Mouse (Mus musculus): ENCODE measurements around the gene Tmem120b.
"Not testable (repeated sequence)": the region's sequence is repeated elsewhere in the genome, so short reads cannot be mapped to it uniquely, and the experiment has no call there.

Gene Tmem120b

GRCm38 (mm10) chr5:123057366-123058250 lies 10.6 kb upstream of the Tmem120b start:
- DNase-seq = peak; percentile 99 to 100

- peak; percentile 37 to 52 for DNase-seq
Measured at GRCm38 (mm10) chr5:123058251-123059102, 9.7 kb upstream of the Tmem120b start.

- peak; percentile 60 to 62 for DNase-seq
Measured at GRCm38 (mm10) chr5:123059757-123060520, 8.3 kb upstream of the Tmem120b start.

GRCm38 (mm10) chr5:123060706-123061401 lies 7.4 kb upstream of the Tmem120b start:
- DNase-seq = no peak

GRCm38 (mm10) chr5:123061402-123061749 lies 6.8 kb upstream of the Tmem120b start:
- DNase-seq = not testable (repeated sequence)

- DNase-seq = no peak
Measured at GRCm38 (mm10) chr5:123063141-123063540, 5.1 kb upstream of the Tmem120b start.

GRCm38 (mm10) chr5:123064207-123064606 lies 4.0 kb upstream of the Tmem120b start:
- DNase-seq = peak; percentile 42 to 43

GRCm38 (mm10) chr5:123067395-123067995 lies 720 bp upstream of the Tmem120b start:
- DNase-seq = peak in 1 of 2 experiments; percentile 28

- DNase-seq = no peak
Measured at GRCm38 (mm10) chr5:123068714-123069113, 499 bp downstream of the Tmem120b start.

- peak; percentile 95 to 97 for DNase-seq
Measured at GRCm38 (mm10) chr5:123075576-123076418, 7.6 kb downstream of the Tmem120b start.

GRCm38 (mm10) chr5:123076419-123077281 lies 8.4 kb downstream of the Tmem120b start:
- peak; percentile 75 to 89 for DNase-seq

- DNase-seq = no peak
Measured at GRCm38 (mm10) chr5:123079568-123079967, 11.4 kb downstream of the Tmem120b start.

- DNase-seq = no peak
Measured at GRCm38 (mm10) chr5:123080041-123080440, 11.8 kb downstream of the Tmem120b start.

GRCm38 (mm10) chr5:123080510-123080909 lies 12.3 kb downstream of the Tmem120b start:
- no peak for DNase-seq

GRCm38 (mm10) chr5:123083340-123084050 lies 15.3 kb downstream of the Tmem120b start:
- no peak for DNase-seq

GRCm38 (mm10) chr5:123086501-123086900 lies 18.3 kb downstream of the Tmem120b start:
- no peak for DNase-seq

- no peak for DNase-seq
Measured at GRCm38 (mm10) chr5:123088784-123089183, 20.6 kb downstream of the Tmem120b start.

- DNase-seq = no peak
Measured at GRCm38 (mm10) chr5:123090560-123091306, 22.5 kb downstream of the Tmem120b start.
